8 mouse cellular contexts compared by ENCODE assay signal in genomic region chr9:106417841-106418625, GRCm38 (mm10). TPM values are rescaled to one million over a fixed set of nuclear protein-coding genes. Genes with fewer than 3 reads are reported as not detected.
DNase-seq lines count a peak whose midpoint lies in the region; ATAC-seq and TF ChIP-seq lines count a peak whose summit lies in the region.

No protein-coding gene starts in this region.

- 0 out of 2 replicates have a peak, but pooled peaks have one; percentile 21 for ATAC-seq in embryonic facial prominence, embryonic 11.5 days (replicated peaks; ENCODE audit: insufficient number of reproducible peaks, low FRiP score, low TSS enrichment, low read depth)
- peak; percentile 14; the same call in 1 of the 2 replicates for ATAC-seq in midbrain, embryonic 11.5 days (ENCODE audit: low FRiP score)
- ATAC-seq in stomach, embryonic 15.5 days (ENCODE audit: insufficient read depth, low FRiP score, low read depth): peak; percentile 50; the same call in 1 of the 2 replicates
- ATAC-seq in monocyte, adult 5-6 weeks (replicated peaks; ENCODE audit: insufficient number of reproducible peaks, low FRiP score, low TSS enrichment, poor library complexity, severe bottlenecking): no peak

- peak; percentile 88 for DNase-seq in adrenal gland, postnatal 14 days
- DNase-seq in embryonic facial prominence, embryonic 11.5 days (ENCODE audit: low spot score): peak; percentile 81
- DNase-seq in heart, adult 2 months: peak; percentile 84 to 86
- peak; percentile 85 for DNase-seq in kidney, adult 2 months
- peak; percentile 81 for DNase-seq in limb, embryonic 10.5 days (ENCODE audit: low spot score)
- peak; percentile 91 for DNase-seq in midbrain, embryonic 11.5 days (ENCODE audit: low spot score, missing footprints)

- H3K27me3 ChIP-seq in embryonic facial prominence, embryonic 11.5 days (ENCODE audit: control insufficient read depth, insufficient read depth, low read length): no peaks in the 10 kb centered on the region
- H3K27me3 ChIP-seq in heart, adult 2 months (ENCODE audit: control insufficient read depth, insufficient read depth, low read length): no peaks in the 10 kb centered on the region
- H3K27me3 ChIP-seq in kidney, adult 2 months (replicated peaks; ENCODE audit: control insufficient read depth, insufficient read depth, low read length): no peaks in the 10 kb centered on the region
- peaks cover 11% of the 10 kb centered on the region for H3K27me3 ChIP-seq in limb, embryonic 10.5 days (ENCODE audit: low read depth, poor library complexity, severe bottlenecking)
- no peaks in the 10 kb centered on the region for H3K27me3 ChIP-seq in midbrain, embryonic 11.5 days (ENCODE audit: control insufficient read depth, insufficient read depth, low read length)
- no peaks in the 10 kb centered on the region for H3K27me3 ChIP-seq in stomach, embryonic 15.5 days (replicated peaks)

- no peak overlapping the region for H3K4me3 ChIP-seq in embryonic facial prominence, embryonic 11.5 days (ENCODE audit: low read depth, low read length)
- H3K4me3 ChIP-seq in heart, adult 2 months: peak overlapping the region; percentile 28; the same call in 1 of the 2 replicates
- H3K4me3 ChIP-seq in kidney, adult 2 months (ENCODE audit: insufficient read depth, low read depth, low read length): peak overlapping the region; percentile 16; the same call in 1 of the 2 replicates
- H3K4me3 ChIP-seq in limb, embryonic 10.5 days: peak overlapping the region; percentile 44
- H3K4me3 ChIP-seq in midbrain, embryonic 11.5 days (ENCODE audit: low read depth, low read length): peak overlapping the region; percentile 22
- peak overlapping the region; percentile 24 for H3K4me3 ChIP-seq in stomach, embryonic 15.5 days (replicated peaks)

- H3K27ac ChIP-seq in embryonic facial prominence, embryonic 11.5 days (replicated peaks; ENCODE audit: low read depth, low read length): no peak overlapping the region
- peak overlapping the region; percentile 74 for H3K27ac ChIP-seq in heart, adult 2 months
- H3K27ac ChIP-seq in kidney, adult 2 months (ENCODE audit: insufficient read depth, low read depth, low read length): no peak overlapping the region
- peak overlapping the region; percentile 84 for H3K27ac ChIP-seq in limb, embryonic 10.5 days
- H3K27ac ChIP-seq in midbrain, embryonic 11.5 days (ENCODE audit: low read depth, low read length): no peak overlapping the region
- H3K27ac ChIP-seq in stomach, embryonic 15.5 days: peak overlapping the region; percentile 51

- TF ChIP-seq CTCF in heart, adult 2 months (IDR thresholded peaks at IDR 0.05): peak; percentile 68
- 0 out of 2 replicates have a peak, but pooled peaks have one; percentile 12 for TF ChIP-seq CTCF in kidney, adult 2 months (conservative IDR thresholded peaks at IDR 0.05; ENCODE audit: insufficient read depth, insufficient read length, low read depth, low read length)

- TF ChIP-seq POLR2A in heart, adult 2 months (IDR thresholded peaks at IDR 0.05; ENCODE audit: insufficient read depth, low read depth, low read length): 0 out of 2 replicates have a peak, but pooled peaks have one; percentile 41
- no peak for TF ChIP-seq POLR2A in kidney, adult 2 months (IDR thresholded peaks at IDR 0.05; ENCODE audit: low read depth, low read length)

- H3K4me1 ChIP-seq in embryonic facial prominence, embryonic 11.5 days (ENCODE audit: control insufficient read depth, insufficient read depth, low read length): peaks cover 10% of the 10 kb centered on the region
- peaks cover 16% of the 10 kb centered on the region for H3K4me1 ChIP-seq in heart, adult 2 months (ENCODE audit: control insufficient read depth, insufficient read depth, low read length)
- peaks cover 6% of the 10 kb centered on the region for H3K4me1 ChIP-seq in kidney, adult 2 months (ENCODE audit: control insufficient read depth, insufficient read depth, low read length)
- peaks cover 54% of the 10 kb centered on the region for H3K4me1 ChIP-seq in limb, embryonic 10.5 days
- H3K4me1 ChIP-seq in midbrain, embryonic 11.5 days (ENCODE audit: control insufficient read depth, insufficient read depth, low read length): peaks cover 29% of the 10 kb centered on the region
- peaks cover 27% of the 10 kb centered on the region for H3K4me1 ChIP-seq in stomach, embryonic 15.5 days

- WGBS in embryonic facial prominence, embryonic 11.5 days: 16% methylated on average over 29 of the region's 29 CpGs
- WGBS in heart, adult 2 months: 16% methylated on average over 29 of the region's 29 CpGs
- WGBS in kidney, adult 2 months: 18% methylated on average over 29 of the region's 29 CpGs
- WGBS in limb, embryonic 10.5 days: 17% methylated on average over 29 of the region's 29 CpGs
- WGBS in midbrain, embryonic 11.5 days: 19% methylated on average over 29 of the region's 29 CpGs
- WGBS in stomach, embryonic 15.5 days: 17% methylated on average over 29 of the region's 29 CpGs

- peak overlapping the region; percentile 40 for H3K4me2 ChIP-seq in embryonic facial prominence, embryonic 11.5 days (ENCODE audit: low read depth, low read length)
- H3K4me2 ChIP-seq in midbrain, embryonic 11.5 days: peak overlapping the region; percentile 52
- peak overlapping the region; percentile 77 for H3K4me2 ChIP-seq in stomach, embryonic 15.5 days

- H3K9me3 ChIP-seq in embryonic facial prominence, embryonic 11.5 days (replicated peaks; ENCODE audit: control insufficient read depth, low read length): no peaks in the 10 kb centered on the region
- no peaks in the 10 kb centered on the region for H3K9me3 ChIP-seq in limb, embryonic 10.5 days (replicated peaks)
- H3K9me3 ChIP-seq in midbrain, embryonic 11.5 days (ENCODE audit: control insufficient read depth, low read length): no peaks in the 10 kb centered on the region
- H3K9me3 ChIP-seq in stomach, embryonic 15.5 days: no peaks in the 10 kb centered on the region

- TF ChIP-seq EP300 in heart, adult 2 months (IDR thresholded peaks at IDR 0.05; ENCODE audit: insufficient read depth, low read depth, low read length): no peak

- H3K36me3 ChIP-seq in embryonic facial prominence, embryonic 11.5 days (replicated peaks; ENCODE audit: control insufficient read depth, insufficient read depth, low read depth, low read length): no peaks in the 10 kb centered on the region
- H3K36me3 ChIP-seq in heart, adult 2 months (ENCODE audit: control insufficient read depth, insufficient read depth, low read length): no peaks in the 10 kb centered on the region
- no peaks in the 10 kb centered on the region for H3K36me3 ChIP-seq in kidney, adult 2 months (ENCODE audit: control insufficient read depth, insufficient read depth, low read length)
- no peaks in the 10 kb centered on the region for H3K36me3 ChIP-seq in limb, embryonic 10.5 days
- no peaks in the 10 kb centered on the region for H3K36me3 ChIP-seq in midbrain, embryonic 11.5 days (ENCODE audit: control insufficient read depth, insufficient read depth, low read length)
- no peaks in the 10 kb centered on the region for H3K36me3 ChIP-seq in stomach, embryonic 15.5 days

- intact Hi-C loops in heart, adult 2 months (cut with DNase I): loop anchor here (1.0 to 2.0 kb wide), 2 partner anchors 31 to 51 kb away; no protein-coding TSS in a partner anchor

- peak overlapping the region; percentile 54 for H3K9ac ChIP-seq in embryonic facial prominence, embryonic 11.5 days (replicated peaks; ENCODE audit: low read length)
- peak overlapping the region; percentile 69 for H3K9ac ChIP-seq in heart, adult 2 months (ENCODE audit: low read depth, low read length)
- peak overlapping the region; percentile 48 for H3K9ac ChIP-seq in midbrain, embryonic 11.5 days (ENCODE audit: low read length)
- H3K9ac ChIP-seq in stomach, embryonic 15.5 days: peak overlapping the region; percentile 13; the same call in 1 of the 2 replicates

- H3K79me2 ChIP-seq in heart, adult 2 months (replicated peaks; ENCODE audit: control insufficient read depth, insufficient read depth, low read length): no peaks in the 10 kb centered on the region

RNA-seq across cellular contexts. Expression of gene Rpl29, which starts 11.2 kb away (rescaled TPM):
- total RNA-seq in adrenal gland, postnatal 14 days (2021): 490 and 599 TPM in 2 replicates
- 1,035 and 1,040 TPM in 2 replicates for polyA plus RNA-seq in embryonic facial prominence, embryonic 11.5 days (2014; fragmentation: Nextera tagmentation; extraction: Ambion mirVana)
- 100 to 1,000 TPM; 251 to 296 TPM for total RNA-seq in heart, adult 2 months (2021)
- 247 and 287 TPM in 2 replicates for polyA plus RNA-seq in heart, adult 2 months (2012; rRNA removed)
- 452 and 521 TPM in 2 replicates for polyA plus RNA-seq in kidney, adult 2 months (2012; rRNA removed)
- 1,033 and 1,267 TPM in 2 replicates for polyA plus RNA-seq in limb, embryonic 10.5 days (2016; fragmentation: Nextera tagmentation; extraction: Ambion mirVana)
- 867 and 874 TPM in 2 replicates for polyA plus RNA-seq in midbrain, embryonic 11.5 days (2014; fragmentation: Nextera tagmentation; extraction: Ambion mirVana)
- polyA plus RNA-seq in stomach, embryonic 15.5 days (2015; fragmentation: Nextera tagmentation; extraction: Ambion mirVana): 805 and 953 TPM in 2 replicates
- 521 to 617 TPM (median 563 TPM) in 3 replicates for total RNA-seq in monocyte, adult 5-6 weeks (2017)

RNA-seq across cellular contexts. Expression of gene Acy1, which starts 20.1 kb away (rescaled TPM):
- total RNA-seq in adrenal gland, postnatal 14 days (2021): 14.2 and 20.2 TPM in 2 replicates
- 36.9 and 41.2 TPM in 2 replicates for polyA plus RNA-seq in embryonic facial prominence, embryonic 11.5 days (2014; fragmentation: Nextera tagmentation; extraction: Ambion mirVana)
- 10 to 100 TPM; 20.1 to 26.7 TPM for total RNA-seq in heart, adult 2 months (2021)
- 12.0 and 12.5 TPM in 2 replicates for polyA plus RNA-seq in heart, adult 2 months (2012; rRNA removed)
- 141 and 154 TPM in 2 replicates for polyA plus RNA-seq in kidney, adult 2 months (2012; rRNA removed)
- polyA plus RNA-seq in limb, embryonic 10.5 days (2016; fragmentation: Nextera tagmentation; extraction: Ambion mirVana): 49.4 and 52.8 TPM in 2 replicates
- 29.9 and 30.4 TPM in 2 replicates for polyA plus RNA-seq in midbrain, embryonic 11.5 days (2014; fragmentation: Nextera tagmentation; extraction: Ambion mirVana)
- 37.9 and 50.7 TPM in 2 replicates for polyA plus RNA-seq in stomach, embryonic 15.5 days (2015; fragmentation: Nextera tagmentation; extraction: Ambion mirVana)
- 2.8 to 9.5 TPM (median 5.4 TPM) in 3 replicates for total RNA-seq in monocyte, adult 5-6 weeks (2017)

RNA-seq across cellular contexts. Expression of gene Abhd14b, which starts 29.2 kb away (rescaled TPM):
- 23.6 and 33.1 TPM in 2 replicates for total RNA-seq in adrenal gland, postnatal 14 days (2021)
- 4.9 and 8.8 TPM in 2 replicates for polyA plus RNA-seq in embryonic facial prominence, embryonic 11.5 days (2014; fragmentation: Nextera tagmentation; extraction: Ambion mirVana)
- 1 to 10 TPM; 6.6 to 6.8 TPM for total RNA-seq in heart, adult 2 months (2021)
- 27.8 and 34.8 TPM in 2 replicates for polyA plus RNA-seq in heart, adult 2 months (2012; rRNA removed)
- polyA plus RNA-seq in kidney, adult 2 months (2012; rRNA removed): 470 and 526 TPM in 2 replicates
- polyA plus RNA-seq in limb, embryonic 10.5 days (2016; fragmentation: Nextera tagmentation; extraction: Ambion mirVana): 5.9 and 7.6 TPM in 2 replicates
- 3.9 and 4.5 TPM in 2 replicates for polyA plus RNA-seq in midbrain, embryonic 11.5 days (2014; fragmentation: Nextera tagmentation; extraction: Ambion mirVana)
- polyA plus RNA-seq in stomach, embryonic 15.5 days (2015; fragmentation: Nextera tagmentation; extraction: Ambion mirVana): 26.2 and 26.9 TPM in 2 replicates
- 2.7 to 3.3 TPM (median 3.2 TPM) in 3 replicates for total RNA-seq in monocyte, adult 5-6 weeks (2017)

RNA-seq across cellular contexts. Expression of gene Abhd14a, which starts 29.4 kb away (rescaled TPM):
- 17.1 and 18.4 TPM in 2 replicates for total RNA-seq in adrenal gland, postnatal 14 days (2021)
- polyA plus RNA-seq in embryonic facial prominence, embryonic 11.5 days (2014; fragmentation: Nextera tagmentation; extraction: Ambion mirVana): 41.9 and 43.5 TPM in 2 replicates
- 10 to 100 TPM; 18.7 to 21.8 TPM for total RNA-seq in heart, adult 2 months (2021)
- polyA plus RNA-seq in heart, adult 2 months (2012; rRNA removed): 33.2 and 43.0 TPM in 2 replicates
- polyA plus RNA-seq in kidney, adult 2 months (2012; rRNA removed): 137 and 146 TPM in 2 replicates
- 45.0 and 46.9 TPM in 2 replicates for polyA plus RNA-seq in limb, embryonic 10.5 days (2016; fragmentation: Nextera tagmentation; extraction: Ambion mirVana)
- 30.8 and 34.5 TPM in 2 replicates for polyA plus RNA-seq in midbrain, embryonic 11.5 days (2014; fragmentation: Nextera tagmentation; extraction: Ambion mirVana)
- polyA plus RNA-seq in stomach, embryonic 15.5 days (2015; fragmentation: Nextera tagmentation; extraction: Ambion mirVana): 48.6 and 48.7 TPM in 2 replicates
- 1.5 to 6.5 TPM in 2 of 3 replicates, not detected in the other for total RNA-seq in monocyte, adult 5-6 weeks (2017)

RNA-seq across cellular contexts. Expression of gene Pcbp4, which starts 35.1 kb away (rescaled TPM):
- total RNA-seq in adrenal gland, postnatal 14 days (2021): 24.3 and 32.2 TPM in 2 replicates
- 165 and 189 TPM in 2 replicates for polyA plus RNA-seq in embryonic facial prominence, embryonic 11.5 days (2014; fragmentation: Nextera tagmentation; extraction: Ambion mirVana)
- total RNA-seq in heart, adult 2 months (2021): 10 to 100 TPM; 70.0 to 74.6 TPM
- polyA plus RNA-seq in heart, adult 2 months (2012; rRNA removed): 92.8 and 95.8 TPM in 2 replicates
- polyA plus RNA-seq in kidney, adult 2 months (2012; rRNA removed): 90.3 and 115 TPM in 2 replicates
- polyA plus RNA-seq in limb, embryonic 10.5 days (2016; fragmentation: Nextera tagmentation; extraction: Ambion mirVana): 275 and 316 TPM in 2 replicates
- 219 and 256 TPM in 2 replicates for polyA plus RNA-seq in midbrain, embryonic 11.5 days (2014; fragmentation: Nextera tagmentation; extraction: Ambion mirVana)
- 51.8 and 58.9 TPM in 2 replicates for polyA plus RNA-seq in stomach, embryonic 15.5 days (2015; fragmentation: Nextera tagmentation; extraction: Ambion mirVana)
- 1.2 to 9.7 TPM (median 2.7 TPM) in 3 replicates for total RNA-seq in monocyte, adult 5-6 weeks (2017)

Comparison
In these comparisons a context has a peak if more than half of its experiments do, and no peak if none do; other contexts are left out.
1. H3K27ac ChIP-seq: peak in heart, adult 2 months (single experiment), limb, embryonic 10.5 days (single experiment) and stomach, embryonic 15.5 days (single experiment); none in embryonic facial prominence, embryonic 11.5 days (single experiment), kidney, adult 2 months (single experiment) and midbrain, embryonic 11.5 days (single experiment).
2. H3K9ac ChIP-seq: peak in every context shown above with its lines; median percentile 69 in heart, adult 2 months; 54 in embryonic facial prominence, embryonic 11.5 days; 48 in midbrain, embryonic 11.5 days; 13 in stomach, embryonic 15.5 days.
3. RNA of gene Abhd14b, which starts 29.2 kb away (polyA plus RNA-seq): 470 to 526 TPM in kidney, adult 2 months; 27.8 to 34.8 TPM in heart, adult 2 months, 26.2 to 26.9 TPM in stomach, embryonic 15.5 days, 5.9 to 7.6 TPM in limb, embryonic 10.5 days, 4.9 to 8.8 TPM in embryonic facial prominence, embryonic 11.5 days and 3.9 to 4.5 TPM in midbrain, embryonic 11.5 days; every median in the first group is over 10 times any median in the second.
4. Peak in every context shown above with its lines, with median percentiles within 50 percentile points of each other: DNase-seq and H3K4me2 ChIP-seq.